Mouse (Mus musculus) left cerebral cortex, postnatal 4 days (tissue): ENCODE results near the gene Dnajb11. TPM values are rescaled to one million over a fixed set of nuclear protein-coding genes. Genes with fewer than 3 reads are reported as not detected.

Experiments used
- DNase-seq: peaks from one replicate; pipeline ENCODE4 v3.0.0-alpha.2; 2022
- intact Hi-C: fragments of 180-260 bp; cut with DNase I; formaldehyde crosslinking; loops from one replicate; pipeline ENCODE4 v1.15.1; 2025
- total RNA-seq, 2 experiments: library from RNA; stranded (reverse); gene quantifications; 2 replicates each; pipeline ENCODE4 v1.2.3; 2021

The Dnajb11 gene
- total RNA-seq, 2 experiments from 2014 or later: 59.3 to 61.4 TPM

DNA sequence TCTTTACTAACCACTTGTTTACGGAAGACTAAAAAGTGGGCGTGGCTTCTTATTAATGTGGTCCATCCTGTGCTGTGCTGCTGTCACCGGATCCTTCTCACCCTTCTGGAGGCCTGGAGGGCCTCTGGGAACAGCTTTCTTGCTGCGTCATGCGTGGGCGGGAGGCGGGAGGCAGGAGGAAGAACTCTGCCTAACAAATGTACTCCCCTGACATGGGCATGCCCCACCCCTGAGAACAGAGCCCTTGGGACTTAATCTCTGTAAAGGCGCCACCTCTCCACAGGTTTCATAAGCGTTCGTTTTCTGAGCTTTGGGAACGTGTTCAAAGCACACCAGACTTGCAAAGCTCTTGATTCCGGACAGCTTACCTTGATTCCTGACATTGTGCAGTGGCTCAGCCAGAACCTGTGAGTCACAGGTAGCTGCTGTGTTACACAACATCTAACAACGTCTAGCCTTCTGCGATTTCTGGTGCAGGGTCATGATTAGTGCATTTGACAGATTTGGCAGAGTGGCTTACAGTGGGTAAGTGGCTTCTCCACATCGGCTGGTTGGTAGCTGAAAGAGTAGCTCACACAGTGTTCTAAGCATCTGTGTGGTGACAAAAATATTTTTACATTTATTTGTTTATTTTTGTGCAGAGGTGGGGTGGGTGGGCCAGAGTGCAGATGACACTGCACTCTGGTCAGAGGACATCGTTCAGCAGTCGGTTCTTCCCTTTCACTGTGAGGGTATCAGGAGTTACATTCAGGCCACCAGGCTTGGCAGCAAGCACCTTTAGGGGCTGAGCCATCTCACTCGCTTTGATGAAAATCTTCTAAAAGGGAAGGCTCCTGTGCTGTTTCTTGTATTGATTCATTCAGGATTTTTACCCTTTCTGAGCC, 62.6 kb downstream of the Dnajb11 start:
- intact Hi-C loops: no loop called here
- no peak for DNase-seq

DNA sequence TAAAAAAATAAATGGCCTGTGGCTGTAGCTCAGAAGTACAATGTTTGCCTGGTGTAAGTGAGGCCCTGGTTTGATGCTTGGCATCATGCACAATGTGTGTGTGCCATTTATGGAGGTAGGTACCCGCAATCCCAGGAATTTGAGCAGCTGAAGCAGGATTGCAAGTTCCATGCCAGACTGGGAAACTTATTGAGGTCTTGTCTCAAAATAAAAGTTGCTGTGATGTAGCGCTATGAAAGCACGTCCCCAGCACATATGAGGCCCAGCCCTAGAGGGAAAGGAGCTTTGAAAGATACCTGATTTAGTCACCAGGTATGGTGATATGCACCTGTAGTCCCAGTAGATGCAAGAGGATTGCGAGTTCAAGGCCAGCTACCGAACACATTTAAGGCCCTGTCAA, 64.1 kb downstream of the Dnajb11 start:
- intact Hi-C loops: no loop called here
- no peak for DNase-seq

DNA sequence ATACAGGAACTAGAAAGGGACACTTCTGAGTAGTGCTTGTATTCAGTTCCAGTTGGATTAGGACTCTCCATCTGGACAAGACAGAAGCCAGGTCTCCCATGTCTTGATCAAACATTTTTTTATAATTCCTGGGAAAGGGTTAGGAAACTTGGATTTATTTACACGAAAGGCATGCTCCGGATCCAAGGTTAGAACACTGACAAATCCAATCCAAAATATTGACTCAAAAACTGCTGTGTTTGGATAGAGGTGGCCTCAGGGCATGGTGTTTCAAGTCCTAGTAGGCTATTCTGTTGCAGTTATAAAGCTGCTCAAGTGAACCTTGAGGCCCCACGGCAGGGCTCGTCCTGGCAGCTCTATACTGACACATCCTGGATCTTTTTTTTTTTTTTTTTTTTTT, 64.8 kb downstream of the Dnajb11 start:
- no peak for DNase-seq
- intact Hi-C loops: no loop called here

Other genes with a start within 250 kb of the Dnajb11 start
- gene Dgkg, start 200.6 kb upstream of the Dnajb11 start, total RNA-seq: 10 to 100 TPM; 18.9 to 21.5 TPM
- not detected for gene Crygs, start 46.3 kb upstream of the Dnajb11 start, total RNA-seq
- 10 to 100 TPM; 10.9 to 11.8 TPM for gene Tbccd1, start 176 bp upstream of the Dnajb11 start, total RNA-seq
- gene Ahsg, start 33.4 kb downstream of the Dnajb11 start, total RNA-seq: not detected
- not detected for gene Fetub, start 60.5 kb downstream of the Dnajb11 start, total RNA-seq
- gene Hrg, start 93.2 kb downstream of the Dnajb11 start, total RNA-seq: not detected
- gene Kng2, start 171.6 kb downstream of the Dnajb11 start, total RNA-seq: not detected
- gene Kng1, start 200.0 kb downstream of the Dnajb11 start, total RNA-seq: not detected
- 100 to 1,000 TPM; 666 to 672 TPM for gene Eif4a2, start 249.6 kb downstream of the Dnajb11 start, total RNA-seq